Mouse (Mus musculus): ENCODE measurements around the gene Fam184b. TPM values are rescaled to one million over a fixed set of nuclear protein-coding genes. Genes with fewer than 3 reads are reported as not detected.
A peak's percentile ranks its signal among the peaks of the same experiment; 100 is the strongest.
"Not testable (repeated sequence)": the region's sequence is repeated elsewhere in the genome, so short reads cannot be mapped to it uniquely, and the experiment has no call there.

Gene Fam184b
- polyA plus RNA-seq, 1 experiment from 2014 or later: 2.9 TPM

DNA sequence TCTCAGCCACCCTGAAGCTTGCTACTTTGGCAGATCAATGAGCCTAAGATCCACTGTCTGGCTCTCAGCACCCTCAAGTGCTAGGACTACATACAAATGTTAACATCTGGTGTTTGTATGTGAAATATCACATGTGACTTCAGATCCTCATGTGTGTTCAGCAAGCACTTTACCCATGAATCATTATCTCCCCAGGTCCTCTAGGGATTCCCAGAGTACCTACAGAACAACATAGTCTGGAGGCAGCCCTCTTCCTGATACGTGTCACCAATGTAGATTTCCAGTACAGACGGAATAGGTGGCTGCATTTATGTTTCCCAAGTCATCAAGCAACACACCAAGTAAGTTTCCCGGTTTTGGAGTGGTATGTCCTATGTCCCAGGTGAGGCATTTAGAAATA is 29.4 kb upstream of the Fam184b start:
- Histone ChIP-seq H3K9ac (peak overlapping the region; percentile 81), H3K27ac (peak overlapping the region; percentile 84), H3K9me3 (no peaks in the 10 kb centered on the region), H3K4me3 (replicated peaks) (peak overlapping the region; percentile 73), H3K4me1 (replicated peaks) (peaks cover 3% of the 10 kb centered on the region; the same call in 1 of the 2 replicates), H3K27me3 (replicated peaks) (no peaks in the 10 kb centered on the region), H3K36me3 (no peaks in the 10 kb centered on the region), H3K4me2 (replicated peaks) (peak overlapping the region; percentile 90)
- peak; percentile 11; the same call in 1 of the 2 replicates for ATAC-seq
- WGBS: 4% methylated on average over 3 of the region's 3 CpGs

DNA sequence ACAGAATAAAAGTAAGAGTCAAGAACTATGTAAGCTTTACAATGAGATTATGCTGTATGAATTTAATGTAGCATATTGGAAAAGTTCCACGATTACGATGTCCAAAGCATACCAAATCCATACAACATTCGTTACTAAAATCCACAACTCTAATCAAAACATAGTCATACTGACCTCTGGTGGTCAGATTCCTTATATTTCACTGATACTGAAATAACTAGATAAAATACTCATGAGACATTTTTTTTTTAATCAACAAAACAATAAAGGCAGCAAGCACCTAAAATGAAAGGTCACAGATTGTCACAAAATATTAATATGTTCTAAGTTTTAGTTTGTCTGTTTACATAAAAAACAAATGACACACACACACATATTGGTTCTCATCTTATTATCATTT is 28.9 kb upstream of the Fam184b start:
- ATAC-seq: no peak
- Histone ChIP-seq H3K4me1 (replicated peaks) (peaks cover 3% of the 10 kb centered on the region; the same call in 1 of the 2 replicates), H3K27me3 (replicated peaks) (no peaks in the 10 kb centered on the region), H3K36me3 (no peaks in the 10 kb centered on the region), H3K4me2 (replicated peaks) (peak overlapping the region; percentile 90), H3K27ac (no peak overlapping the region), H3K9me3 (no peaks in the 10 kb centered on the region), H3K4me3 (replicated peaks) (no peak overlapping the region), H3K9ac (no peak overlapping the region)
- 22% methylated on average over 3 of the region's 3 CpGs for WGBS

DNA sequence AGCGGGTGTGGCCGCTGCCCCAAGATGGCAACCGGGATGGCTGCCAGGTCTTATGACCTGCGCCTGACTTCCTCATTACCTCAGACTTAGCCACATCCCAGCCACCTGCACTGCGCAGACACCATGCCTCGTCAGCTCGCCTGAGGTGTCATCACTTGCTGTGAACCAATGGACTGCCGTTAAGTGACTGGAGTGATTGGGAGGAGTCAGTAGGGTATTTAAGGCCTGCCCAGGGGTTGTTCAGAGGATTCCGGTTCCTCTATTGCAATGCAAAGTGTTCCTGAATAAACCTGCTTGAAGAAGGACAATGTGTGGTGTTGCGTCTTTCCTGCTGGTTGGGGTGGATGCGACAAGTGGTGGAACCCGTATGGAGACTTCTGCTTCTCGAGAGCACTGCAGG is 19.0 kb upstream of the Fam184b start:
- WGBS: 97% methylated on average over 13 of the region's 13 CpGs
- ATAC-seq; H3K4me1 ChIP-seq (replicated peaks); H3K36me3 ChIP-seq; H3K9ac ChIP-seq; H3K9me3 ChIP-seq; H3K4me2 ChIP-seq (replicated peaks); H3K27me3 ChIP-seq (replicated peaks); H3K27ac ChIP-seq; H3K4me3 ChIP-seq (replicated peaks): not testable (repeated sequence)

DNA sequence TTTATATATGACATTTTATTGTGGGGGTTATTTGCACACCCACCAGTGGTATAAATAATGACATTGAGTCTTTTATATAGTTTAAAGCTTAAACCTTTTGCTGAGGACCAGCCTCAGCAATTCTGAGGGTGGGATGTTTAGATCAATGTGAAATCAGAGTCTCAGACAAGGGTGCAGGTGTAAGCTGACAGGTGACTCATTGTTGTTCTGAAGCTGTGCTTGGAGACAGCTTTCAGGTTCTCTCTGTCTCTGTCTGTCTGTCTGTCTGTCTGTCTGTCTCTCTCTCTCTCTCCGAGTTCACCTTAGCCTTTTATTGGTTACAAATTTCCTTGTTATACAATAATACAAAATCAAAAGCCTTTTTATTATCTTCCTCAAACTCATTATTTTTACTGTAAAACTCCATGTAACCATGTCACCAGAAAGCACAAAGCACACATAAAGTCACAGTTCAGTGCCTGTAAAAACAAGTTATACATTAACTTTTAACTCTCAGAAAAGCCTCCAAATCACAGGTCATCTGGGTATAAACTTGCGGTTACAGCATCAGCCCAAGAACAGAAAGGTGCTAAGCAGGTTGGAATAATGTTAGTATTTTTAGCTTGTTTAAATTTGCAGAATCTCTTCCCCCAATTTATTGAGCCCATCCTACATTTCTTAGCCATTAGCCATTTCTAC is 11.8 kb upstream of the Fam184b start:
- H3K9ac ChIP-seq: no peak overlapping the region
- H3K4me1 ChIP-seq (replicated peaks): no peaks in the 10 kb centered on the region
- no peaks in the 10 kb centered on the region for H3K36me3 ChIP-seq
- no peaks in the 10 kb centered on the region for H3K27me3 ChIP-seq (replicated peaks)
- H3K27ac ChIP-seq: no peak overlapping the region
- H3K9me3 ChIP-seq: no peaks in the 10 kb centered on the region
- 63% methylated on average over 2 of the region's 2 CpGs for WGBS
- no peak overlapping the region for H3K4me2 ChIP-seq (replicated peaks)
- peak; percentile 84 for ATAC-seq
- no peak overlapping the region for H3K4me3 ChIP-seq (replicated peaks)

DNA sequence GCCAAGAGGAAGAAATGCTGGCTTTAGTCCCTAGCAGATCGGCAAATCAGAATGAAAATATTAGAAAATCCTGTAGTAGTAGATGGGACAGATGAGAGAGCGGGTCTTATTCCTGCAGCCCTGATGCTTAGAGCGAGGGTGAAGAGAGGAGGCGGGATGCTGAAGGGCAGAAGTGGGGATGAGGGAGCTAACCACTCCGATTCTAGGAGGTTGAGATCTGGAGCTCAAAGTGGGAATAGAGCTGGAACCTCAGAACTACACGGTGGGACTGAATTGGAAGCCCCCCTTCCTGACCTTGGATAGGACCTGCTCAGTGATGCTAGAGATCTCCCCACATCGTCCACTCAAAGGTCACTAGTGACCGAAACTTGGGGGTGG is 290 bp upstream of the Fam184b start:
- Histone ChIP-seq H3K4me1 (replicated peaks) (peaks cover 3% of the 10 kb centered on the region; the same call in 1 of the 2 replicates), H3K36me3 (no peaks in the 10 kb centered on the region), H3K9ac (peak overlapping the region; percentile 48), H3K27ac (no peak overlapping the region), H3K27me3 (replicated peaks) (0 out of 2 replicates have a peak, but pooled peaks cover 6% of the 10 kb centered on the region), H3K4me2 (replicated peaks) (peak overlapping the region; percentile 99), H3K9me3 (no peaks in the 10 kb centered on the region), H3K4me3 (replicated peaks) (peak overlapping the region; percentile 61)
- 2% methylated on average over 8 of the region's 8 CpGs for whole genome bisulfite sequencing
- peak; percentile 12; the same call in 1 of the 2 replicates for ATAC-seq

DNA sequence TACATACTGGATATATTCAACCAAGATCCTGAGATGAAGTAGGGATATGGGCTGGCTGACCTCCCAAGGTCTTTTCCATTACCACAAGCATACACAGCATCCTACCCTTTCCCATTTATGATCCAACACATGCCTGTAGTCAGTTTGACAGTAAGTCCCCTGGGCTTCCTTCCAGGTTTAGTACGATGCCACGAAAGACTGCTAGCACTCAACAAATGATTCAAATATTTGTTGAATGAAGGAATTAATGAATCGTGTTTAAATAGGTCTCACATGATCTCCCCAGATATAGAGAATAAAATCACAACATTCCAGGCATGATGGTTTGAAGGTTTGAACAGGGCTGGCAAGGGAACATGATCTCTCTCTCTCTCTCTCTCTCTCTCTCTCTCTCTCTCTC is 1.0 kb downstream of the Fam184b start:
- H3K27ac ChIP-seq: no peak overlapping the region
- no peak for ATAC-seq
- 41% methylated on average over 3 of the region's 3 CpGs for WGBS
- H3K9me3 ChIP-seq: no peaks in the 10 kb centered on the region
- H3K27me3 ChIP-seq (replicated peaks): 0 out of 2 replicates have a peak, but pooled peaks cover 6% of the 10 kb centered on the region
- H3K4me2 ChIP-seq (replicated peaks): peak overlapping the region; percentile 99
- peaks cover 3% of the 10 kb centered on the region; the same call in 1 of the 2 replicates for H3K4me1 ChIP-seq (replicated peaks)
- no peak overlapping the region for H3K4me3 ChIP-seq (replicated peaks)
- H3K9ac ChIP-seq: no peak overlapping the region
- no peaks in the 10 kb centered on the region for H3K36me3 ChIP-seq

DNA sequence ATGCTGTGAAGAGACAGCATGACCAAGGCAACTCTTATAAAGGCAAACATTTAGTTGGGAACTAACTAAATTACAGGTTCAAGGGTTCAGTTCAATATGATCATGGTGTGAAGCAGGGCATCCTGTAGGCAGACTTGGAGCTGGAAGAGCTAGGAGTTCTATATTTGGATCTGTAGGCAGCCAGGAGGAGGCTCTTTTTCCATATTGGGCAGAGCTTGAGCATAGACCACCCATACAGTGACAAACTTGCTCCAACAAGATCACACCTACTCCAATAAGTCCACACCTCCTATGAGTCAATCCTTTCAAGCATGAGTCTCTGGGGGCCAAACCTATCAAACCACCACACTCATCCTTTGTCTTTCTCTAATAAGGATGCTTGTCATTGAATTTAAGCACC is 9.9 kb downstream of the Fam184b start:
- Histone ChIP-seq H3K27me3 (replicated peaks) (no peaks in the 10 kb centered on the region), H3K4me1 (replicated peaks) (no peaks in the 10 kb centered on the region)

DNA sequence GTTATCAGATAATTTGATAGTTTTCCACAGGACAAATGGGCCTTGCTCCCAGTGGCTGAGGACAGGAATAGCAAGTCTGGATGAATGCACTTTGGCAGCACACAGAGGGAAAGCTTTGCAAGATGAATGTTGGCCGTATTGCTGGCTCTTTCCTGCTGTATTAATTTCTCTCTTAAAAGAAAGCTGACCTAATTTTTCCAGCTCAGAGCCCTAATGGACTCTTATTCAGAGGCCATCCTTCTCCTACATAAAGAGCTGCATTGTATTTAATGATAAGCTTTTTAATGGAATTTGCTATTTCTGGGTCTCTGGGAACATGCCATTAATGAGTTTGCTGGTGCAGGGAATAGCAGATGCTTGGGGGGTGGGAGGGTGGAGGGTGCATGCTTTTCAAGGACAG is 11.6 kb downstream of the Fam184b start:
- no peaks in the 10 kb centered on the region for H3K27me3 ChIP-seq (replicated peaks)
- 58% methylated on average over 1 of the region's 1 CpGs for WGBS
- H3K9me3 ChIP-seq: peaks cover 5% of the 10 kb centered on the region; the same call in 1 of the 2 replicates
- no peak overlapping the region for H3K27ac ChIP-seq
- H3K36me3 ChIP-seq: no peaks in the 10 kb centered on the region
- H3K4me3 ChIP-seq (replicated peaks): no peak overlapping the region
- H3K4me1 ChIP-seq (replicated peaks): no peaks in the 10 kb centered on the region
- ATAC-seq: peak; percentile 58; the same call in 1 of the 2 replicates
- H3K9ac ChIP-seq: no peak overlapping the region
- H3K4me2 ChIP-seq (replicated peaks): no peak overlapping the region

More for the DNA sequence above, 9.9 kb downstream of the Fam184b start:
- ATAC-seq: no peak
- H3K4me3 ChIP-seq (replicated peaks): no peak overlapping the region
- H3K4me2 ChIP-seq (replicated peaks): no peak overlapping the region
- H3K9ac ChIP-seq: no peak overlapping the region
- no peaks in the 10 kb centered on the region for H3K36me3 ChIP-seq
- peaks cover 5% of the 10 kb centered on the region; the same call in 1 of the 2 replicates for H3K9me3 ChIP-seq
- H3K27ac ChIP-seq: no peak overlapping the region

DNA sequence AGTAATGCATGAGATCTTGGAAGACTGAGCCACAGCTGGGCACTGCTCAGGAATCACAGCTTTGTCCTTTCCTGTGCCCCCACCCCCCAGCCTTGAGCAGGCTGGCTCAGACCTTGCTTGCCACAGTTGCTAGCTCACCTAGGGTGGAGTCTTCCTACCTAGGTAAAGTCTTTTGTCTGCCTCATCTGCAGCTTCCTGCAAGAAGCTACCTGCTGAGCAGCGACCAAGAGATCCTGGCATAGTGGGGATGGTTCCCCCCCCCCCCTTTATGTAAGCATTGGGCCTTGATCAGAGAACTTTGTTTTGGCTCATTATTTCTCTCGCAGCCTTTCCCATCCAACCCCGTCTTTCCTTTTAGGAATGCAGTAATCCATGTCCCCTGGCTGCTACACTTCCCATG is 17.9 kb downstream of the Fam184b start:
- Histone ChIP-seq H3K9me3 (peaks cover 5% of the 10 kb centered on the region; the same call in 1 of the 2 replicates), H3K4me1 (replicated peaks) (no peaks in the 10 kb centered on the region), H3K4me3 (replicated peaks) (no peak overlapping the region), H3K4me2 (replicated peaks) (no peak overlapping the region), H3K27me3 (replicated peaks) (no peaks in the 10 kb centered on the region), H3K9ac (no peak overlapping the region), H3K27ac (no peak overlapping the region), H3K36me3 (no peaks in the 10 kb centered on the region)
- 55% methylated on average over 3 of the region's 3 CpGs for WGBS
- no peak for ATAC-seq

DNA sequence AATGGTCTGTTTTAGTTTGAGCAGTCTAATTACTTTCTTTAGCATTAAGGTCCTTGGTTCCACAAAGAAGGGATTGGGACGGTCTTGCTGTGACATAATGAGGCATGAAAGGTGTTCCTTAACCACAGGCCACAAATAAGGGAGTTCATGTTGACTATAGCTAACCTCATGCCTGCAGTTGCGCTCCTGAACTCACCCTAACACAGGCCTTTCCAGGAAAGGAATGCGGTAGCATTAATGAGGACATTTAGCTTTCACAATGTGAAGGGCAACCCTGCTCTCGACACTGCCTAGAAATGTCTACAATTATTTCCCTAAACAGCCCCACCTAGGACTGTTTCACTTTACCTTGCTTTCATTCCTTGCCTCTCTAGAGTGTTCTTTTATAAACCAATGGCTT is 40.4 kb downstream of the Fam184b start:
- no peaks in the 10 kb centered on the region for H3K9me3 ChIP-seq
- H3K9ac ChIP-seq: no peak overlapping the region
- H3K27ac ChIP-seq: no peak overlapping the region
- H3K36me3 ChIP-seq: no peaks in the 10 kb centered on the region
- ATAC-seq: no peak
- H3K27me3 ChIP-seq (replicated peaks): no peaks in the 10 kb centered on the region
- no peak overlapping the region for H3K4me2 ChIP-seq (replicated peaks)
- no peak overlapping the region for H3K4me3 ChIP-seq (replicated peaks)
- no peaks in the 10 kb centered on the region for H3K4me1 ChIP-seq (replicated peaks)
- WGBS: 86% methylated on average over 4 of the region's 4 CpGs

DNA sequence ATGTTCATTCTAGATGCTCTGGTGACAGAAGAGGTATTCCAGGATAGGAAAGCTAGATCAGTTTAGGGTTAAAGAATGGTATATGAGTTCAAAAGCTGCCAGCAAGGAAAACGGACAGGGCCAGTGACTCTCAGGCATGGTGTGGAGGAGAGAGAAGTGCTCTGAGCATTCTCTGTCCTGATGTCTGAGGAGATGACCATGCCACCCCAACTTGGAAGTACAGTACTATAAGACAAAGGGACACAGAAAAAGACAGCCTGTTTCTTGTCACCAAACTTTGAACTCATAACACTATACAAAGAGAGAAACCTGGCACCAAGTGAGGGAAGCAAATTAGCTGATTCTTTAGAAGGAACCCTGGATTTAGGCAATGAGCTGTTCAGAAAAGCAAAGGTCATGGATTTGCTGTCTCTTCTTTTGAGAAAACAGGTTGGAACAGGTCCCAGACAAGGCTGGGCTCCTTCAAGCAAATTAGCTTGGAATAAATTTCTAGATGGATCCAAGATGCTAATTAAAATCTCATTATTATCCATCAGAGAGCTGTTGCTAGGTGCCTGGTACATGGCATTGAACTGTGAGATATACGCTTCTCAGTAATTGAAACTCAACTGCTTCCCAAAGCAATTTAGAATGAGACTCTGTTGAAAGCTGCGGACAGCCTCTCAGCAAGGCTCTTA is 43.9 kb downstream of the Fam184b start:
- H3K4me3 ChIP-seq (replicated peaks): no peak overlapping the region
- H3K9ac ChIP-seq: no peak overlapping the region
- H3K9me3 ChIP-seq: no peaks in the 10 kb centered on the region
- ATAC-seq: no peak
- 77% methylated on average over 3 of the region's 3 CpGs for WGBS
- H3K4me1 ChIP-seq (replicated peaks): no peaks in the 10 kb centered on the region
- no peak overlapping the region for H3K4me2 ChIP-seq (replicated peaks)
- no peaks in the 10 kb centered on the region for H3K36me3 ChIP-seq
- H3K27me3 ChIP-seq (replicated peaks): no peaks in the 10 kb centered on the region
- H3K27ac ChIP-seq: no peak overlapping the region

DNA sequence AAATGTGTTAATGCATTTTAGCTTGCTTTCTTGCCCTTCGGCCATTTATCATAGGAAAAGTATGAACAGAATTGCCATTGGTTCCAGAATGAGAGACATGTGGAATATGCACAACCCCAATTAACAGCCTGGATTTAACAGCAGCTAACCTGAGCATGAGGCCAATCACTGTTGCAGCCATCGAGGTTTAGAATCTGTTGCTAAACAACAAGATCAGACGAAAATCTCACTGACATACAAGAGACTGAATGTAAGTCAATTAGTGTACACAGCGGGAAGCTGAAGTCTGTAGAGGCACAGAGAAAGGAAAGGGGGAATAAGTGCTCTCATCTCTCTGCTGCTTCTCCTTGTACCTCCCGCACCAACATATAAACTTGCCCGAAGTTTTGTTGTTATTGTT is 46.1 kb downstream of the Fam184b start:
- H3K9ac ChIP-seq: no peak overlapping the region
- H3K4me3 ChIP-seq (replicated peaks): no peak overlapping the region
- H3K4me1 ChIP-seq (replicated peaks): no peaks in the 10 kb centered on the region
- no peaks in the 10 kb centered on the region for H3K36me3 ChIP-seq
- H3K4me2 ChIP-seq (replicated peaks): no peak overlapping the region
- ATAC-seq: no peak
- H3K27ac ChIP-seq: no peak overlapping the region
- no peaks in the 10 kb centered on the region for H3K9me3 ChIP-seq
- H3K27me3 ChIP-seq (replicated peaks): no peaks in the 10 kb centered on the region
- WGBS: 83% methylated on average over 6 of the region's 6 CpGs

DNA sequence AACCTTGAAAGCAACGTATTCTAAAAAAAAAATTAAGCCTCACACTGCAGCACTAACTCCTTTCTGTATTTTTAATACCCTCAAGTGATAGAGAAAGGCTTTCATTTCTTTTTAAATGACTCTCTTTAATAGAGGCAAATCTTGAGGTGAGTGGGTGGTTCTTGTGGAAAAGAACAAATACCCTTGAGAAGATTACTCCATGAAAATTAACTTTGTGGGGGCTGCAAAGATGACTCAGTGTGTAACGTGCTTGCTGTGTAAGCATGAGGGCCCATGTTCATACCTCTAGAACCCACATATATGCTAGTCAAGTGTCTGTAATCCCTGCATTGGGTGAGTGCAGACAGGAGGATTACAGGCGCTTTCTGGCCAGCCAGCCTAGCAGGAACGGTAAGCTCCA is 49.3 kb downstream of the Fam184b start:
- Histone ChIP-seq H3K36me3 (no peaks in the 10 kb centered on the region), H3K9ac (no peak overlapping the region), H3K4me2 (replicated peaks) (no peak overlapping the region), H3K9me3 (no peaks in the 10 kb centered on the region), H3K27me3 (replicated peaks) (no peaks in the 10 kb centered on the region), H3K4me1 (replicated peaks) (no peaks in the 10 kb centered on the region), H3K27ac (no peak overlapping the region), H3K4me3 (replicated peaks) (no peak overlapping the region)
- ATAC-seq: no peak
- 86% methylated on average over 4 of the region's 4 CpGs for WGBS

All from intestine, embryonic 15.5 days (tissue).